Mouse (Mus musculus): ENCODE data around the gene Cdh5.
"Not testable (repeated sequence)": the region's sequence is repeated elsewhere in the genome, so short reads cannot be mapped to it uniquely, and the experiment has no call there.

Gene Cdh5

GRCm38 (mm10) chr8:104101415-104101814 lies at the start of gene Cdh5:
Cdh5 (plus strand) TSS chr8:104101625.
- peak; percentile 85 for DNase-seq (ENCODE audit: low spot score)

DNA sequence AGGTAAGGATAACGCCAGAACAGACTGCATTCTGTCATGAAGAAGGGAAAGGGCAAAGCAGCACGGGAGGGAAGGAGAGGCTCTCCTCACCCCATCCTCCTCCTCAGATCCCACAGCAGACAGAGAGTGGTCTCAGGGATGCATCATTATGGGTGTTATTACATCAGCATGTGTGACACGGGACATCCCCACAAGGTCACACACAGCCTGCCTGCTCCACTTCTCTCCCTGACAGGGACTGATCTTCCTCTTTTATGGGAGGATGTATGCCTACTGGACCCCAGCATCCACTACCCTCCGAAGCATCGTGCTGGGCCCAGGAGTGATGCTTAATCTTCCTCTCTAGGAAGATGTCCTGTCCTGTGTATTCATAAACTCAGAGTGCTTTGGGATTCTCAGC lies 41.5 kb upstream of the Cdh5 start:
- no peak for DNase-seq (ENCODE audit: low spot score)

GRCm38 (mm10) chr8:104060446-104060845 lies 41.0 kb upstream of the Cdh5 start:
- no peak for DNase-seq (ENCODE audit: low spot score)

GRCm38 (mm10) chr8:104061048-104061988 lies 40.1 kb upstream of the Cdh5 start:
- no peak for DNase-seq (ENCODE audit: low spot score)

- DNase-seq (ENCODE audit: low spot score), result no peak
These were observed 39.2 kb upstream of the Cdh5 start for GRCm38 (mm10) chr8:104061989-104062820.

DNA sequence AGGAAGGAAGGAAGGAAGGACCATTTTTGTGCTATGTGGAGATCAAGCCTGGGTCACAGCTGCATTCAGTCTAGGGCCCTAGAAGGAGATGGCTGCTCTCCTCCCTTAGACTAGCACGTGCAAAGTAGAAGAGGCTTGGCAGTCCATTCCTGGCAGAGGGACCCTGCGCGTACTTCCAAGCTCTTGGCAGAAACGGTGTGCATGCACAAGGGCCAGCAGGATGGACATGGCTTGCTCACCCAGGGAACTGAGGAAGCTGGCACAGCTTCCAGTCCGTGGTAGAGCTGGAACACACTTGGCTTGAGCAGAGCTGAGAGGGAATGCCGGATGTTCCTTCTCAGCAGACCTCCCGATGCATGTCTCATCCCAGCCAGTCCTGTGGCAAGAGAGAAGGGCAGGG lies 36.2 kb upstream of the Cdh5 start:
- DNase-seq (ENCODE audit: low spot score), result no peak

- no peak for DNase-seq (ENCODE audit: low spot score)
These were observed 35.4 kb upstream of the Cdh5 start for GRCm38 (mm10) chr8:104065906-104066518.

DNA sequence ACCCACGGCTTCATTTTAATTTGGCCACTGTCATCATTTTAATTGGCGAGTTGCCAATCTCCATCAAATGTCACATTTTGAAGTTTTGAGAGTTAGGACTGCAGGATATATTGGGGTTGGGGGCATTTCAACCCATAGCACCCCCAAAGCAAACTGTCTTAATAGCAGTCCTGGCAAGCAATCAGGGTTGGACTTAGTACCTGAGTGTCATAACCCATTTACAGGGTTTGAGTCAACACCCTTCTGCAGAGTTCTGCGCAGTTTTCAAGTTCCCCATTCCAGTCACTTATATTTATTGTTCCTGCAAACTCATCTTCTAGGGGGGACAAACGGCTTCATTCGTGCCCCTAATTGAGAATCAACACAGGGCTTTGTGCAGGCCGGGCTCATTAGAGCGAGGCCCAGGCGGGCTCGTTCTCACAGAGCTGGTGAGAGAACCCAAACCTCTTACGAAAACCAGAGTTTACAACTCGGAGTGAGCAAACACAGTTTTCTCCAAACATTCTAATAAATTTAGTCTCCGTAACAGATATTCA lies 34.0 kb upstream of the Cdh5 start:
- no peak for DNase-seq (ENCODE audit: low spot score)

DNA sequence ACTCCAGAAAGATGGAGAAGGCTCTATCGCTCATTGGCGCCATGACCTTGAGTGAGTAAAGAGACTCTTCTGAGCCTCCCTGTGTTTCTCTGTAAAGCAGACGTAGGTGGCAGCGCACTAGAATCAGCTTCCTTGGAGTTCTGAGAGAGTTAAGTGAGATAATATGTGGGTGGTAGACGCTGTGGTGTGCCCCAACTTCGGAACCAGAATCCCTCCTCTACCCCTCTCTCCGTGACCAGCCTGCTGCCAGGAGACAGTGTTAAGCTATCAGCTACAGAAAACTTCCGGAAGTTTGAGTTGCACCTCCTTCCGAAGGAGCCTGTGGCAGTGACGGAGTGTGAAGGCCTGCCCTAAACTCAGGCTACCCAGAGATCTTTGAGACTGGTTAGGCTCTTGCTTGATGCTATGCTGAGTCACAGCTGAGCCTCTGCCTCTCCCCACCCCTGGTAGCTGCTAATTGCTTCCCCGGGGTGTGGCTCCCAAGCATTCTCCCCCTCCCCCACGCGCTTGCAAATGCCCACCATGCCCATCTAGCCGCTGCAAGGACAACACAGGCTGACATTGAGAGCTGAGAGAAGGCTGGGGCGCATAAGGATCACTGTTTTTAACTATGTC lies 32.9 kb upstream of the Cdh5 start:
- DNase-seq (ENCODE audit: low spot score), result no peak

GRCm38 (mm10) chr8:104070201-104070865 lies 31.1 kb upstream of the Cdh5 start:
- not testable (repeated sequence) for DNase-seq (ENCODE audit: low spot score)

DNA sequence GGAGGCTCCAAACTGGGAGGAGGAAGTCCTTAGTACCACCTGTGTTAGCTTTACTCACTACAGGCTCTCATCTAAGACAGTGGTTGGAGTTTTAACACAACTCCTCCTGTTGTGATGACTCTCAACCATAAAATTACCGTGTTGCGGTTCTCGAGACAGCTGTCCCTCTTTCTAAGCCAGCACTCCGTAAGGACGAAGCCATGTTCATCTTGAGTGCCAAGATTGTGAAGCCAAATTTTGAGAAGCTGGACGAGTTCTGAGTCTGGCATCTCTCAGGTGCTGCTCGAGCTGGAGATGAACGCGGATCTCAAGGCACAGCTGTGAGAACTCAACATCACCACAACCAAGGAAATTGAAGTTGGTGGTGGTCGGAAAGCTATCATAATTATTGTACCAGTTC lies 30.5 kb upstream of the Cdh5 start:
- no peak for DNase-seq (ENCODE audit: low spot score)

- no peak for DNase-seq (ENCODE audit: low spot score)
These were observed 26.3 kb upstream of the Cdh5 start for GRCm38 (mm10) chr8:104075079-104075478.

DNA sequence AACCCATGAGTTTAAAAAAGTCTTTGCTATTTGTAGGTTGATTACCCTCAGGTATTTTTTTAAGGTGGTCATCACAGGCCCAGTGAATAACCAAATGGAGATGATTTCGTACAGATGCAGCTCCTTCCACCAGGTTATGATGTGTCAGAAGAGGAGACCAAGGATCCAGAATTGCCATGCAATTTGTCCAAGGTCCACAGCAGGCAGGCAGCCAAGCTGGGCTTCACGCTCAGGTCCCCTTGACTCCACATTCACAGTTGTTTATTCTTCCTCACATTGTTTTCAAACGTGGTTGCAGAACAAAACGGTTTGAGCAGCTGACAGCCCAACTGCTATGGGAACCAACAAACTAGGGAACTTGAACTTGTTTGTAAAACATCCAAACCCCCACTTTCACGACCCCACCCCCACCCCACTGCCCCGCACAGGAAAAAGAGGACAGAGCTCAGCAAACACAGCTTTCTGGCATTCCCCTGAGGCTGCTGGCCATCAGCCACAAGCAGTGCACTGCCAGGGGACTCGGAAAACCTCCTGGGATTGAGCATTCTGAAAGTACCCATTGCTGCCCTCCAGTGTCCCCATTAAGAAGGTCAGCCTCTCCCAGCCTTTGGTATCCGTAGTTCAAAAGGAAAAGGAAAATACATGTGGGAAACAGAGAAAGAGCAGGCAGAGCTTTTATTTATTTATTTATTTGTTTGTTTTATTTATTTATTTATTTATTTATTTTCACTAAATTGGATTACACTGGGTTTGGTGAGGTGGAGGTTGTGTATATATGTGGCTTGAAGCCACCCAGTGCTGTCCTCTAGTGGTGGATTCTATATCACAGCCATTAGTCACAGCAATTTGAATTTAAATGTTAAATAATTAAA lies 24.6 kb upstream of the Cdh5 start:
- DNase-seq (ENCODE audit: low spot score), result no peak

DNA sequence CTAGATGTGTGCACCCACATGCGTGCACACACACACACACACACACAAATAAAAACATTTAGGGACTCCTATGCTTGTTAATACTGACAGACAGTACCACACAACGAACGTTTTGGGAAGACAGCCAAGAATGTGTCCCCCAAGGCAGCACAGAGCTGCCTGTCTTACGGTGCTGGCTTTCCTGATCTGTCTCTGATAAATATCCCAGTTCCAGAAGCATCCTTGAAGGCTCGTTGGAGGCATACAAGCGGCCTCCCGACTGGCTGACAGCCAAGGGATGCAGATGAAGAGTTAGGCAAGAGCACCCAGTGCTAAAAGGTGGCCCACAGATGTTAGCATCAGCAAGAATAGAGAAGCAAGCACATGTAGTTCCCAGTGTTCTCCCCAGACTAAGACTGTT lies 23.3 kb upstream of the Cdh5 start:
- DNase-seq (ENCODE audit: low spot score), result no peak

DNA sequence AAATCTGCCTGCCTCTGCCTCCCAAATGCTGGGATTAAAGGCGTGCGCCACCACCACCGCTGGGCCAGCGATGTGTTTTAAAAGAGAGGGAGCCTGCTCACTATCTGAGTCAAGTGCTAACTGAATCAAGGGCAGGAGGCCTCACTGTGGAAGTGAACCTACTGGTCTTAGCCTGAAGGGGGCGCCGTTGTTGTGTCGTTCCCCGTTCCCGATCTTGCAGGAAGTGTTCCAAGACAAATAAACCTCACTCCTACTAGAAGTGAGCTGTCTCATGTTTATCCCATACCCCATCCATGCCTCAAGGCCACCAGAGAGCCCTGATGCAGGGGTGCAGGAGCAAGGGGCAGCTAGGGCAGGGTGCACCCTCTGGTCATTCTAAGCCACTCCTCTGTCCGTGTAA lies 16.1 kb upstream of the Cdh5 start:
- no peak for DNase-seq (ENCODE audit: low spot score)

- no peak for DNase-seq (ENCODE audit: low spot score)
These were observed 14.8 kb upstream of the Cdh5 start for GRCm38 (mm10) chr8:104086615-104087014.

DNA sequence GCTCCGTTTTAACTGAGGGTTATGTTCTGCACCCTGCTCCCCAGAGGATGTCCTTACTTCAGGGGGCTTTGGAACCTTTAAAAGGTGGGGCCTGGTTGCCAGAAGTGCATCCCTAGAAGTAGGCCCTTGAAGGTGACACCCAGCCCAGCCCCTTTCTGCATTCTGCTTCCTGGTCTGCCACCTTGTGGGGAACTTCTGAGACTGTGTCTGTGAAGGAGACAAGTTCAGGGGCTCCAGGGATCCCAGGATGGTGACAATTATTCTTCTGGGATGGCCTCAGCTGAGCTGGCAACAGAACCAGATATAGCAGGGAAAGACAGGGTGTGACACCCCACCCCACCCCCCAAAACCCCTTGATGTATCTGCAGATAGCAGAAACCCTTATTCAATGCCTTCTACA lies 14.3 kb upstream of the Cdh5 start:
- no peak for DNase-seq (ENCODE audit: low spot score)

DNA sequence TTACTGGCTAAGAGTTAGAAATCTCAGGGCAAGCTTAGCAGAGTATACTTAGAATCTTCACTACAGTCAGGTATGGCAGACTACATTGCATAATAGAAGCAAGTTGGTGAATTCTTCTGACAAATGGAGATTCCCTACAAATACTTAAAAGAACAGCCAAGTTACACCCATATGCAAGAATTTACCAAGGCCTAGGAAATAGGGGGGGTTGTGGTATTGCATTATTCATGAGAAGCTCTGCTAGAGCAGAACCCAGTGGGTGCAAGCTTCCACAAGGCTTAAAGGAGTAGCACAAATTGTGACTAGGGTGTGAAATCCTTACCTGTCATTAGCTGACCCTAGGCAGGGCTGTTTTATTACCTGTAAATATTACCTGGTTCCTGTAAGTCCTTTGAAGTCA lies 13.5 kb upstream of the Cdh5 start:
- not testable (repeated sequence) for DNase-seq (ENCODE audit: low spot score)

DNA sequence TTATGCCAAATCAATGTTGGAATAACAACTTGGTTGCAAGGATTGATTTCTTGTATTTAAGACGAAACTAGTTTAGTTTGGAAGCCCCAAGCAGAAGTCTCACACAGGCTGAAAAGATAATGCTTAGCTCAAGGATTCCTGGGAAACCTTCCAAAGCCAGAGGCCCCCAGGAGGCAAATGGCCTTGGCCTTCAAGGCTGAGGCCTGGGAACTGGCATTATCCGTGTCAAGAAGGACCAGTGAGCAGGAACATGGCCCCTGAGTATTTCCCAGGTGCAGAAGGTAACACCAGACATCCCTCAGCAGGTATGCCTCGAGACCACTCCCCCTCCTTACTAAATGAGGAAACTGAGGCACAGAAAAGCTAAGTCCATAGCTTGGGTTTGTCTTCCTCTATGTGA lies 12.5 kb upstream of the Cdh5 start:
- DNase-seq (ENCODE audit: low spot score), result no peak
